Mouse (Mus musculus) heart, postnatal 0 days (tissue): ENCODE results near the gene Cops7b.

Experiments used
- CTCF ChIP-seq: IDR thresholded peaks from 2 replicates; pipeline ENCODE4 v1.5.1; 2016; ENCODE audit warnings: antibody characterized with exemption, control low read depth, low read depth
- EP300 ChIP-seq: IDR thresholded peaks from 2 replicates; pipeline ENCODE4 v1.6.1; 2016; ENCODE audit warnings: antibody characterized with exemption, low read depth

GRCm38 (mm10) chr1:86622296-86622695 is 39.6 kb downstream of the Cops7b start:
- no peak for TF ChIP-seq CTCF
- no peak for TF ChIP-seq EP300
